Comparison of ENCODE assay signal across 29 mouse cellular contexts in genomic region chr7:109454856-109455255, GRCm38 (mm10). TPM values are rescaled to one million over a fixed set of nuclear protein-coding genes. Genes with fewer than 3 reads are reported as not detected.
"Had no signal": no experiment of that assay in that cellular context is flagged by ENCODE, and none has a peak within 500 bp of the region (broad histone marks: within the 10 kb centered on the region; RNA-seq: fewer than 3 reads in every experiment).

No protein-coding gene starts in this region.

- H3K9ac ChIP-seq: heart, embryonic 12.5 days; hindbrain, embryonic 12.5 days; hindbrain, embryonic 14.5 days; intestine, embryonic 15.5 days; limb, embryonic 12.5 days; liver, embryonic 14.5 days had no signal

- H3K36me3 ChIP-seq: heart, embryonic 12.5 days; hindbrain, embryonic 10.5 days; hindbrain, embryonic 12.5 days; intestine, embryonic 15.5 days; limb, embryonic 10.5 days; limb, embryonic 12.5 days had no signal

- H3K27ac ChIP-seq: gastrocnemius, adult 2 months; heart, adult 2 months; hindbrain, embryonic 10.5 days; hindbrain, embryonic 12.5 days; hindbrain, embryonic 14.5 days; intestine, embryonic 15.5 days; layer of hippocampus, adult 2 months; left cerebral cortex, adult 2 months; limb, embryonic 10.5 days; limb, embryonic 12.5 days; liver, embryonic 14.5 days had no signal

- ATAC-seq: hindbrain, embryonic 16.5 days; inflammation-experienced regulatory T-cells, adult 6 months; intestine, embryonic 15.5 days; intestine, postnatal 0 days had no signal

- H3K4me2 ChIP-seq: heart, embryonic 12.5 days; hindbrain, embryonic 12.5 days; hindbrain, embryonic 14.5 days; intestine, embryonic 15.5 days; limb, embryonic 12.5 days; liver, embryonic 11.5 days had no signal

- DNase-seq: gastrocnemius, adult 2 months; gastrocnemius, postnatal 10 days; gastrocnemius, postnatal 25 days; heart, adult 2 months; heart, postnatal 10 days; heart, postnatal 4 days; kidney, adult 18-20 months; kidney, adult 8-10 months; kidney, postnatal 10 days; kidney, postnatal 25 days; kidney, postnatal 4 days; liver had no signal

- H3K27me3 ChIP-seq: heart, embryonic 12.5 days; intestine, embryonic 15.5 days; limb, embryonic 12.5 days had no signal

- H3K9me3 ChIP-seq: heart, embryonic 12.5 days; hindbrain, embryonic 10.5 days; hindbrain, embryonic 12.5 days; intestine, embryonic 15.5 days; limb, embryonic 10.5 days; limb, embryonic 12.5 days had no signal

- H3K4me3 ChIP-seq: gastrocnemius, adult 2 months; heart, adult 2 months; heart, embryonic 12.5 days; hindbrain, embryonic 10.5 days; hindbrain, embryonic 12.5 days; intestine, embryonic 15.5 days; layer of hippocampus, adult 2 months; left cerebral cortex, adult 2 months; limb, embryonic 10.5 days; limb, embryonic 12.5 days had no signal

- H3K4me1 ChIP-seq: hindbrain, embryonic 12.5 days; intestine, embryonic 15.5 days had no signal

RNA-seq across cellular contexts. Expression of gene Stk33, which starts 16.0 kb away (rescaled TPM):
- polyA plus RNA-seq: inflammation-experienced regulatory T-cells, adult 6 months; liver, embryonic 11.5 days; liver, embryonic 14.5 days; liver, embryonic 16.5 days had no signal

RNA-seq across cellular contexts. Expression of gene Trim66, which starts 53.1 kb away (rescaled TPM):
- polyA plus RNA-seq: heart, embryonic 12.5 days; inflammation-experienced regulatory T-cells, adult 6 months; kidney, embryonic 14.5 days; kidney, embryonic 16.5 days had no signal
